Mouse (Mus musculus) intestine, embryonic 15.5 days (tissue): Measurements from ENCODE around the gene Osbpl8. TPM values are rescaled to one million over a fixed set of nuclear protein-coding genes. Genes with fewer than 3 reads are reported as not detected.

Experiments used
- ATAC-seq: fragments of 200-750 bp; cut with Nextera tagmentation; 2 replicates; pipeline ENCODE4 v1.8.0; 2017; ENCODE audit warnings: moderate TSS enrichment, moderate library complexity
- H3K27ac ChIP-seq: fragments of 300-500 bp; sonication (generic); 2 replicates; pipeline ENCODE4 v1.5.1; 2015; ENCODE audit warnings: mild to moderate bottlenecking, inconsistent platforms
- H3K27me3 ChIP-seq: fragments of 300-500 bp; sonication (generic); replicated peaks from 2 replicates; pipeline ENCODE4 v1.6.1; 2015; ENCODE audit warnings: inconsistent platforms
- H3K36me3 ChIP-seq: fragments of 300-500 bp; sonication (generic); 2 replicates; pipeline ENCODE4 v1.6.1; 2015; ENCODE audit warnings: inconsistent platforms
- H3K4me1 ChIP-seq: fragments of 300-500 bp; sonication (generic); replicated peaks from 2 replicates; pipeline ENCODE4 v1.6.1; 2015; ENCODE audit warnings: inconsistent platforms
- H3K4me2 ChIP-seq: fragments of 300-500 bp; sonication (generic); replicated peaks from 2 replicates; pipeline ENCODE4 v1.6.1; 2015; ENCODE audit warnings: mild to moderate bottlenecking, inconsistent platforms
- H3K4me3 ChIP-seq: fragments of 300-500 bp; sonication (generic); replicated peaks from 2 replicates; pipeline ENCODE4 v1.5.1; 2015; ENCODE audit warnings: inconsistent platforms
- H3K9ac ChIP-seq: fragments of 300-500 bp; sonication (generic); 2 replicates; pipeline ENCODE4 v1.6.1; 2015; ENCODE audit warnings: inconsistent platforms
- H3K9me3 ChIP-seq: fragments of 300-500 bp; sonication (generic); 2 replicates; pipeline ENCODE4 v1.6.1; 2016; ENCODE audit warnings: inconsistent platforms
- WGBS: fragments of 180-500 bp; shearing (Covaris S2); methylation state at CpG from one replicate; pipeline ENCODE4 v1.1.7; 2015; 5-methylcytosine and 5-hydroxymethylcytosine counted together
- polyA plus RNA-seq: library from polyadenylated mRNA; unstranded; fragments of >200 nt; fragmentation: Nextera tagmentation; extraction: Ambion mirVana; gene quantifications from 2 replicates; pipeline ENCODE4 v1.2.1, GENCODE M21; 2015

The Osbpl8 gene
- polyA plus RNA-seq, 1 experiment from 2014 or later = 5.4 TPM

- Histone ChIP-seq H3K9me3 (no peaks in the 10 kb centered on the region), H3K4me3 (no peak overlapping the region), H3K9ac (no peak overlapping the region), H3K27me3 (no peaks in the 10 kb centered on the region), H3K36me3 (no peaks in the 10 kb centered on the region), H3K4me2 (no peak overlapping the region), H3K27ac (no peak overlapping the region), H3K4me1 (no peaks in the 10 kb centered on the region)
- no peak for ATAC-seq
- 82% methylated on average over 10 of the region's 10 CpGs for WGBS
These were observed 150.3 kb downstream of the Osbpl8 start for GRCm38 (mm10) chr10:111314636-111315395.

- H3K27ac ChIP-seq = no peak overlapping the region
- 81% methylated on average over 3 of the region's 3 CpGs for WGBS
- H3K27me3 ChIP-seq = no peaks in the 10 kb centered on the region
- no peaks in the 10 kb centered on the region for H3K9me3 ChIP-seq
- no peak overlapping the region for H3K9ac ChIP-seq
- H3K4me2 ChIP-seq = no peak overlapping the region
- ATAC-seq = no peak
- H3K4me1 ChIP-seq = no peaks in the 10 kb centered on the region
- H3K4me3 ChIP-seq = no peak overlapping the region
- H3K36me3 ChIP-seq = no peaks in the 10 kb centered on the region
These were observed 151.4 kb downstream of the Osbpl8 start for GRCm38 (mm10) chr10:111315940-111316339.

GRCm38 (mm10) chr10:111318021-111318420 lies 153.5 kb downstream of the Osbpl8 start:
- WGBS = 66% methylated on average over 3 of the region's 3 CpGs
- Histone ChIP-seq H3K27me3 (no peaks in the 10 kb centered on the region), H3K9ac (no peak overlapping the region), H3K4me2 (no peak overlapping the region), H3K4me3 (no peak overlapping the region), H3K36me3 (no peaks in the 10 kb centered on the region), H3K27ac (no peak overlapping the region), H3K9me3 (no peaks in the 10 kb centered on the region), H3K4me1 (no peaks in the 10 kb centered on the region)
- no peak for ATAC-seq

GRCm38 (mm10) chr10:111318805-111319500 lies 154.4 kb downstream of the Osbpl8 start:
- Histone ChIP-seq H3K4me1 (no peaks in the 10 kb centered on the region), H3K4me2 (no peak overlapping the region), H3K27ac (no peak overlapping the region), H3K9me3 (no peaks in the 10 kb centered on the region), H3K9ac (no peak overlapping the region), H3K36me3 (no peaks in the 10 kb centered on the region), H3K4me3 (no peak overlapping the region), H3K27me3 (no peaks in the 10 kb centered on the region)
- WGBS = 84% methylated on average over 9 of the region's 9 CpGs
- ATAC-seq = no peak

- ATAC-seq = no peak
- H3K9ac ChIP-seq = no peak overlapping the region
- no peaks in the 10 kb centered on the region for H3K27me3 ChIP-seq
- H3K4me2 ChIP-seq = no peak overlapping the region
- H3K4me3 ChIP-seq = no peak overlapping the region
- H3K4me1 ChIP-seq = no peaks in the 10 kb centered on the region
- H3K36me3 ChIP-seq = no peaks in the 10 kb centered on the region
- no peaks in the 10 kb centered on the region for H3K9me3 ChIP-seq
- H3K27ac ChIP-seq = no peak overlapping the region
These were observed 156.0 kb downstream of the Osbpl8 start for GRCm38 (mm10) chr10:111320579-111320978.

GRCm38 (mm10) chr10:111327957-111328356 lies 163.4 kb downstream of the Osbpl8 start:
- no peak for ATAC-seq
- Histone ChIP-seq H3K4me1 (no peaks in the 10 kb centered on the region), H3K27me3 (no peaks in the 10 kb centered on the region), H3K4me2 (no peak overlapping the region), H3K27ac (no peak overlapping the region), H3K9me3 (no peaks in the 10 kb centered on the region), H3K36me3 (no peaks in the 10 kb centered on the region), H3K9ac (no peak overlapping the region), H3K4me3 (no peak overlapping the region)
- 72% methylated on average over 4 of the region's 4 CpGs for WGBS

- whole genome bisulfite sequencing = 78% methylated on average over 5 of the region's 5 CpGs
- no peak for ATAC-seq
These were observed 164.8 kb downstream of the Osbpl8 start for GRCm38 (mm10) chr10:111329326-111329725.

GRCm38 (mm10) chr10:111334902-111335301 lies 170.3 kb downstream of the Osbpl8 start:
- H3K36me3 ChIP-seq = no peaks in the 10 kb centered on the region
- H3K4me2 ChIP-seq = no peak overlapping the region
- no peak for ATAC-seq
- no peak overlapping the region for H3K9ac ChIP-seq
- no peak overlapping the region for H3K4me3 ChIP-seq
- WGBS = 93% methylated on average over 2 of the region's 2 CpGs
- H3K4me1 ChIP-seq = 0 out of 2 replicates have a peak, but pooled peaks cover 9% of the 10 kb centered on the region
- H3K9me3 ChIP-seq = no peaks in the 10 kb centered on the region
- no peak overlapping the region for H3K27ac ChIP-seq
- no peaks in the 10 kb centered on the region for H3K27me3 ChIP-seq

More at GRCm38 (mm10) chr10:111329326-111329725, 164.8 kb downstream of the Osbpl8 start:
- H3K9me3 ChIP-seq = no peaks in the 10 kb centered on the region
- no peak overlapping the region for H3K4me2 ChIP-seq
- no peak overlapping the region for H3K9ac ChIP-seq
- no peak overlapping the region for H3K4me3 ChIP-seq
- H3K27me3 ChIP-seq = no peaks in the 10 kb centered on the region
- no peak overlapping the region for H3K27ac ChIP-seq
- no peaks in the 10 kb centered on the region for H3K36me3 ChIP-seq
- no peaks in the 10 kb centered on the region for H3K4me1 ChIP-seq

- Histone ChIP-seq H3K4me3 (peak overlapping the region; percentile 19), H3K27ac (no peak overlapping the region), H3K36me3 (no peaks in the 10 kb centered on the region), H3K27me3 (no peaks in the 10 kb centered on the region), H3K9ac (peak overlapping the region; percentile 36; the same call in 1 of the 2 replicates), H3K9me3 (no peaks in the 10 kb centered on the region), H3K4me2 (peak overlapping the region; percentile 58), H3K4me1 (0 out of 2 replicates have a peak, but pooled peaks cover 9% of the 10 kb centered on the region)
- 18% methylated on average over 29 of the region's 29 CpGs for WGBS
- peak; percentile 85 for ATAC-seq
These were observed 171.2 kb downstream of the Osbpl8 start for GRCm38 (mm10) chr10:111335517-111336352.

- H3K27ac ChIP-seq = no peak overlapping the region
- 0 out of 2 replicates have a peak, but pooled peaks cover 9% of the 10 kb centered on the region for H3K4me1 ChIP-seq
- H3K4me3 ChIP-seq = peak overlapping the region; percentile 19
- H3K4me2 ChIP-seq = peak overlapping the region; percentile 58
- H3K9ac ChIP-seq = no peak overlapping the region
- H3K27me3 ChIP-seq = no peaks in the 10 kb centered on the region
- H3K36me3 ChIP-seq = no peaks in the 10 kb centered on the region
- H3K9me3 ChIP-seq = no peaks in the 10 kb centered on the region
- WGBS = 14% methylated on average over 10 of the region's 10 CpGs
- ATAC-seq = peak; percentile 58
These were observed 171.8 kb downstream of the Osbpl8 start for GRCm38 (mm10) chr10:111336353-111336713.

- no peak overlapping the region for H3K4me3 ChIP-seq
- H3K4me1 ChIP-seq = 0 out of 2 replicates have a peak, but pooled peaks cover 9% of the 10 kb centered on the region
- no peaks in the 10 kb centered on the region for H3K27me3 ChIP-seq
- H3K4me2 ChIP-seq = no peak overlapping the region
- no peaks in the 10 kb centered on the region for H3K36me3 ChIP-seq
- no peaks in the 10 kb centered on the region for H3K9me3 ChIP-seq
- no peak for ATAC-seq
- H3K9ac ChIP-seq = no peak overlapping the region
- H3K27ac ChIP-seq = no peak overlapping the region
- WGBS = 66% methylated on average over 11 of the region's 11 CpGs
These were observed 174.7 kb downstream of the Osbpl8 start for GRCm38 (mm10) chr10:111339296-111339695.

GRCm38 (mm10) chr10:111341761-111342160 lies 177.2 kb downstream of the Osbpl8 start:
- ATAC-seq = no peak
- no peaks in the 10 kb centered on the region for H3K36me3 ChIP-seq
- H3K4me2 ChIP-seq = no peak overlapping the region
- H3K4me1 ChIP-seq = no peaks in the 10 kb centered on the region
- no peak overlapping the region for H3K4me3 ChIP-seq
- 86% methylated on average over 7 of the region's 7 CpGs for WGBS
- no peak overlapping the region for H3K9ac ChIP-seq
- no peaks in the 10 kb centered on the region for H3K27me3 ChIP-seq
- H3K9me3 ChIP-seq = no peaks in the 10 kb centered on the region
- no peak overlapping the region for H3K27ac ChIP-seq
